Mouse (Mus musculus) subcutaneous adipose tissue, adult 2 months (tissue): ENCODE measurements around the gene Tppp3. TPM values are rescaled to one million over a fixed set of nuclear protein-coding genes. Genes with fewer than 3 reads are reported as not detected.

Experiments
- polyA plus RNA-seq: library from polyadenylated mRNA; depleted of rRNA; stranded (reverse); fragments of >200 nt; gene quantifications from 2 replicates; pipeline ENCODE4 v1.2.3, GENCODE M21; 2012; ENCODE audit warnings: low replicate concordance; rRNA removed

The Tppp3 gene
- 171 and 479 TPM in 2 replicates for polyA plus RNA-seq

GRCm38 (mm10) chr8:105471314-105472015, at the start of gene Tppp3:
Tppp3 (minus strand) TSS chr8:105471526.

GRCm38 (mm10) chr8:105518436-105519313, 47.3 kb upstream of the Tppp3 start, which contains the start of gene Hsd11b2:
Hsd11b2 (plus strand) TSS chr8:105518755.

DNA sequence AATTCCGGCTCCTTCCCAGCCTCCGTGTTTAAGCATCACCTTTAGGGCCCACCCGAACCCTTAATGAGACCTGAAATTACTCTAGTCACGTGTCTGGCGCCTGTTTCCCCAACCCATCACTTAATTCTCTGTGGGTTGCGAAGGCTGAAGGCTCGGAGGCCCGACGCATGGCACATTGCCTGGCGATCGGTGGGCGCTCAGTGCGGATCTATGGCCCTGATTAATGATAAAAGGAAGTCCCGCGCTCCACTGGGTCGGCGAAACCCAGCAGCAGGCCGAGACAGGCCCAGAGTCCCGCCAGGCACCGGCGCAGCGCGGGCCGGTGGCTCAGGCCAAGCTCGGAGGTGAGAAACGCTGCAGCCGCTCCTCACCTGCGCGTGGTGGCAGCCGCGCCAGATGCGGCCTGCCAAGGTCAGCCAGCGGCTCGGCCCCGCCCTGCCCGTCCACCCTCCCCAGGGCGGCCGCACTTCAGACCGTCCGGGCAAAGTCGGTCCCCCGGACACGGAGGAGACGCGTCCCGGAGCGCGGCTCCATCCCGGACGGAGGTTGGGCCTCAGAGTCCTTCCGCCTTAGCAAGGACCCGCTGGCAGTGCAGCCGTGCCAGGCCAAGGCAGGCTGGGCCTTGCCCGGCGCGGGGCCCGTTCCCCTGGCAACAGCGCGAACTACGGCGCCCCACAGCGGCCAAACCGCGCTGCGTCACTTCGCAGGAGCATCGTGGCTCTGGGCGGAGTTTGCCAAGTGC, 25.3 kb upstream of the Tppp3 start, which contains the start of gene Zdhhc1:
Gene Zdhhc1 (minus strand): TSS at position 464 of the 742 bp plus-strand sequence.

Other genes with a start within 250 kb of the Tppp3 start
- 28.2 and 29.9 TPM in 2 replicates for gene D230025D16Rik, start 246.4 kb downstream of the Tppp3 start, polyA plus RNA-seq
- gene B3gnt9, start 216.4 kb downstream of the Tppp3 start, polyA plus RNA-seq, result 13.4 and 50.4 TPM in 2 replicates
- 12.2 and 22.8 TPM in 2 replicates for gene Tradd, start 206.9 kb downstream of the Tppp3 start, polyA plus RNA-seq
- 12.3 and 13.4 TPM in 2 replicates for gene Fbxl8, start 206.9 kb downstream of the Tppp3 start, polyA plus RNA-seq
- 5.2 and 7.1 TPM in 2 replicates for gene Hsf4, start 201.7 kb downstream of the Tppp3 start, polyA plus RNA-seq
- gene Nol3, start 195.4 kb downstream of the Tppp3 start, polyA plus RNA-seq, result 6.3 and 25.9 TPM in 2 replicates
- 3.5 and 7.2 TPM in 2 replicates for gene 4931428F04Rik, start 181.7 kb downstream of the Tppp3 start, polyA plus RNA-seq
- 15.9 and 22.9 TPM in 2 replicates for gene Exoc3l, start 175.4 kb downstream of the Tppp3 start, polyA plus RNA-seq
- 90.1 and 142 TPM in 2 replicates for gene E2f4, start 173.9 kb downstream of the Tppp3 start, polyA plus RNA-seq
- 24.6 and 26.8 TPM in 2 replicates for gene Elmo3, start 165.9 kb downstream of the Tppp3 start, polyA plus RNA-seq
- gene Lrrc29, start 145.2 kb downstream of the Tppp3 start, polyA plus RNA-seq, result 7.1 and 10.5 TPM in 2 replicates
- 93.5 and 101 TPM in 2 replicates for gene Tmem208, start 145.2 kb downstream of the Tppp3 start, polyA plus RNA-seq
- gene Fhod1, start 123.6 kb downstream of the Tppp3 start, polyA plus RNA-seq, result 30.4 and 43.5 TPM in 2 replicates
- gene Slc9a5, start 122.7 kb downstream of the Tppp3 start, polyA plus RNA-seq, result 6.8 and 9.4 TPM in 2 replicates
- 0.76 and 1.2 TPM in 2 replicates for gene Plekhg4, start 98.3 kb downstream of the Tppp3 start, polyA plus RNA-seq
- gene Kctd19, start 58.0 kb downstream of the Tppp3 start, polyA plus RNA-seq, result 0.26 and 1.1 TPM in 2 replicates
- 3.0 and 4.1 TPM in 2 replicates for gene Lrrc36, start 58.0 kb downstream of the Tppp3 start, polyA plus RNA-seq
- 51.5 and 98.0 TPM in 2 replicates for gene Zdhhc1, start 25.4 kb upstream of the Tppp3 start, polyA plus RNA-seq
- gene Hsd11b2, start 47.2 kb upstream of the Tppp3 start, polyA plus RNA-seq, result 3.3 and 572 TPM in 2 replicates
- gene Atp6v0d1, start 94.5 kb upstream of the Tppp3 start, polyA plus RNA-seq, result 150 and 241 TPM in 2 replicates
- 34.4 and 43.4 TPM in 2 replicates for gene Ripor1, start 133.7 kb upstream of the Tppp3 start, polyA plus RNA-seq
- gene Ctcf, start 165.0 kb upstream of the Tppp3 start, polyA plus RNA-seq, result 11.0 and 24.5 TPM in 2 replicates
- not detected in 2 replicates for gene Agrp, start 165.9 kb upstream of the Tppp3 start, polyA plus RNA-seq
- gene Carmil2, start 214.7 kb upstream of the Tppp3 start, polyA plus RNA-seq, result 1.2 and 1.5 TPM in 2 replicates
- 39.9 and 48.6 TPM in 2 replicates for gene Acd, start 229.6 kb upstream of the Tppp3 start, polyA plus RNA-seq
- 25.6 and 26.0 TPM in 2 replicates for gene Pard6a, start 229.6 kb upstream of the Tppp3 start, polyA plus RNA-seq
- 0.10 TPM in 1 of 2 replicates, not detected in the other for gene 4933405L10Rik, start 236.1 kb upstream of the Tppp3 start, polyA plus RNA-seq
- gene Enkd1, start 236.7 kb upstream of the Tppp3 start, polyA plus RNA-seq, result 5.7 and 12.8 TPM in 2 replicates